Mouse (Mus musculus): ENCODE measurements around the gene Gtf2h4.

GRCm38 (mm10) chr17:35701978-35702461, 28.5 kb upstream of the Gtf2h4 start:
- TF ChIP-seq POLR2A (IDR thresholded peaks at IDR 0.05; ENCODE audit: borderline replicate concordance, extremely low read depth, insufficient read depth, insufficient read length, poor library complexity, severe bottlenecking) (no peak), CTCF (IDR thresholded peaks at IDR 0.05; ENCODE audit: borderline replicate concordance, extremely low read depth, insufficient read depth, insufficient read length) (no peak)
